Mouse (Mus musculus): ENCODE measurements around the gene Pgp. TPM values are rescaled to one million over a fixed set of nuclear protein-coding genes. Genes with fewer than 3 reads are reported as not detected.

Gene Pgp
- polyA plus RNA-seq, 1 experiment from 2014 or later = 101 TPM

DNA sequence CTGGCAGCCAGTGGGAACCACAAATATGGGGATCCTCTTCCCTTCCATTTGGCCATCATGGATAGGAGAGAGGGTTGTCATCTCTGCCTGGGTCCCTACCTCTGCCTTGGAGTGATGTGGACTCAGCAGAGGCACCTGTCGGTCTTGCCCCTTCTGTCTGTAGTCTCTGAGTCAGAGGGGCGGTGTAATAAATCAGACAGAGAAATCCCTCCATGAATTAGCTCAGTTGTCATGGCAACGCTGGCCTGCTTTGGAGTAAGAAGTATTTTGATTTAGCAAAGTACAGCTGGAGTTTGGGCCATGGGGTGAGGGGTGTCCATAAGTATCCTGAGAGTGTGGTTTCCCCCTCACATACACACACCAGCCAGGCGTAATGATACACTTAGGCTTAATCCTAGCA, 20.2 kb downstream of the Pgp start:
- H3K27me3 ChIP-seq (replicated peaks) = peaks cover 74% of the 10 kb centered on the region
- WGBS (ENCODE audit: insufficient replicate concordance) = 69% methylated on average over 4 of the region's 4 CpGs
- H3K4me3 ChIP-seq = no peak overlapping the region
- H3K27ac ChIP-seq = no peak overlapping the region
- H3K4me2 ChIP-seq = no peak overlapping the region
- peaks cover 14% of the 10 kb centered on the region for H3K4me1 ChIP-seq
- H3K9ac ChIP-seq = no peak overlapping the region
- no peak for ATAC-seq
- no peaks in the 10 kb centered on the region for H3K9me3 ChIP-seq (replicated peaks)
- no peaks in the 10 kb centered on the region for H3K36me3 ChIP-seq

DNA sequence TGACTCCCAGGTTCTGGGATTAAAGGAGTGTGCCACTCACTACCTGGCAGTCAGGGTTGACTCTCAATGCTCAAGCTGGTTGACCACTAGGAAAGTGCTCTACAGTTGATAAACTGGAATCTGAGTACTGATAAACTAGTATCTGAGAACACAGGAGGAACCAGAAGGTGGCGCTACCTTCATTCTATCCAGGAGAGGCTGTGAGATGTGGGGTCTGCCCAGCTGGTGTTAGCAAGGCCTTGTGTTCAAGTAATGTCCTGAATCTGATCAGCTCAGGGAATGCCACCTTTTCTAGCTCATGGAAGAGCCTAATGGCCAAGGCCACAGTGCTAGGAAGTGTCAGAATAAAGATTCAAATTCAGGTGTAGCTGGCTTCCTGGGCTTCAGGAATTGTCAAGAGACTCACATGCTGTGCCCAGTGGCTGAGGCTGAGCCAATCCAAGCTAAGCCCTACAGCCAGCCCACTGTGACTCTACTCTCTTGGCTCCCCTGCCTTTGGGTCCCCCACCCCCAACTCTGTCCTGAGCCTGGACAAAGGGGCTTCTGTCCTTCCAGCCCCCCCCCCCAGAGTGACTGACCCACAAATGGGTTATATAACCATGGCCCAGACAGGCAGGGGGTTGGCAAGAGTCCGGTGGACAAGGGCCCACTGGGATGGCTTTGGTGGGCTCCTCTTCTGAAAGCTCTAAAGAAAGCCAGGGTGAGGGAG, 24.6 kb downstream of the Pgp start:
- no peaks in the 10 kb centered on the region for H3K4me1 ChIP-seq
- H3K36me3 ChIP-seq = no peaks in the 10 kb centered on the region
- H3K9ac ChIP-seq = no peak overlapping the region
- no peaks in the 10 kb centered on the region for H3K9me3 ChIP-seq (replicated peaks)
- H3K27me3 ChIP-seq (replicated peaks) = peaks cover 40% of the 10 kb centered on the region
- 42% methylated on average over 2 of the region's 2 CpGs for WGBS (ENCODE audit: insufficient replicate concordance)
- no peak for ATAC-seq
- H3K4me3 ChIP-seq = no peak overlapping the region
- no peak overlapping the region for H3K27ac ChIP-seq
- H3K4me2 ChIP-seq = no peak overlapping the region

DNA sequence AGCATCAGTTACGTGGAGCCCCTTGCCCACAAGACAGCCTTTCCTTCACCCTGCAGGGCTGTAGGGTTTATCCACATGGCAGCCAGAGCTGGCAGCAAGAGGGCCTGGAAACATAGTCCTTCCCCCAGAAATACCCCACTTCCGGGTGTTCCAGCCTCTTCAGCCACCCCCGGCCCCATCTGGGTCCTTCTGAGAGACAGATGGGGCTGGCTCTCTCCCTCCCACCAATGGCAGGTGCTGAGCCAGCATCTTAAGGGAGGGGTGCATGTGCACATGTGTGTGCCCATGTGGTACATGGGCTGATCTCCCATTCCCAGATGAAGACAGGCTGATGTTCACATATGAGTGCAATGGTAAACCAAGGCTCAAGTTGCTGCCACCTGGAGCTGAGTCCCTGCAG, 25.3 kb downstream of the Pgp start:
- Histone ChIP-seq H3K4me3 (no peak overlapping the region), H3K27me3 (replicated peaks) (peaks cover 33% of the 10 kb centered on the region), H3K9me3 (replicated peaks) (no peaks in the 10 kb centered on the region), H3K4me2 (no peak overlapping the region), H3K27ac (no peak overlapping the region), H3K9ac (no peak overlapping the region), H3K36me3 (no peaks in the 10 kb centered on the region), H3K4me1 (no peaks in the 10 kb centered on the region)
- ATAC-seq = no peak
- WGBS (ENCODE audit: insufficient replicate concordance) = 68% methylated on average over 3 of the region's 3 CpGs

DNA sequence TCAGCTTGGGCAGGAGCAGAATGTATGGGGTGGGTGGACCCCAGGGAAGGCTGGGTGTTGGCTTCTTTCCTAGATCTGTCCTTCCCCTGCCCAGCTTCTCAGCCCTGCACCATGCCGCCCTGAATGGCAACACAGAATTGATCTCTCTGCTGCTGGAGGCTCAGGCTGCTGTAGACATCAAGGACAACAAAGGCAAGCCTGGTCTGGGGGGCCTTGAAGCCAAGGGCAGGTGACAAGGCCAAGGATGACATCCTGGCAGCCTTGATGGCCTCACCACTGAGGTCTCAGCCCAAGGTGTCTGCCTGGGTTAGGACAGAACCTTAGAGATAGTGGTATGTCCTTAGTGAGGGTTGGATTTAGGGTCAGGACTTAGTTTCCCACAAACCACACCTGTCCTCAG, 25.8 kb downstream of the Pgp start:
- ATAC-seq = no peak
- WGBS (ENCODE audit: insufficient replicate concordance) = 64% methylated on average over 1 of the region's 1 CpGs
- Histone ChIP-seq H3K4me3 (no peak overlapping the region), H3K9me3 (replicated peaks) (no peaks in the 10 kb centered on the region), H3K4me1 (no peaks in the 10 kb centered on the region), H3K27me3 (replicated peaks) (peaks cover 28% of the 10 kb centered on the region), H3K36me3 (no peaks in the 10 kb centered on the region), H3K27ac (no peak overlapping the region), H3K4me2 (no peak overlapping the region), H3K9ac (no peak overlapping the region)

DNA sequence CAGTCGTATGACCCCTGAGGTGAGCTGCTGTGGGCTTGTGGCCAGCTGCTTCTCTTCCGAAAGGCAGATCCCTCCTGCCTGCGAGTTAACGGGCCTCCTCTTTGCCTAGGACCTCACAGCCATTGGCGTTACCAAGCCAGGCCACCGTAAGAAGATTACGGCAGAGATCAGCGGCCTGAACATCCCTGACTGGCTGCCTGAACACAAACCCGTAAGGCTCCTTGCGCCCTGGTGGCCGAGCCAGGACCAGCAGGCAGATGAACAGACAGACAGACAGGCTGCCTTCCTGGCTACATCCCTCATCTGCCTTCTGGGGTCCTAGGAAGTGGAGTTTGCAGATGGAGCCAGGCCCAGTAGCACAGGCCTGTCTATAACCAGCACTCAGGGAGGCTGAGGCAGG, 32.0 kb downstream of the Pgp start:
- Histone ChIP-seq H3K4me1 (peaks cover 8% of the 10 kb centered on the region), H3K36me3 (0 out of 2 replicates have a peak, but pooled peaks cover 1% of the 10 kb centered on the region), H3K27ac (no peak overlapping the region), H3K9ac (no peak overlapping the region), H3K27me3 (replicated peaks) (peaks cover 22% of the 10 kb centered on the region; the same call in 1 of the 2 replicates), H3K9me3 (replicated peaks) (no peaks in the 10 kb centered on the region), H3K4me2 (no peak overlapping the region), H3K4me3 (no peak overlapping the region)
- WGBS (ENCODE audit: insufficient replicate concordance) = 35% methylated on average over 11 of the region's 11 CpGs
- no peak for ATAC-seq

DNA sequence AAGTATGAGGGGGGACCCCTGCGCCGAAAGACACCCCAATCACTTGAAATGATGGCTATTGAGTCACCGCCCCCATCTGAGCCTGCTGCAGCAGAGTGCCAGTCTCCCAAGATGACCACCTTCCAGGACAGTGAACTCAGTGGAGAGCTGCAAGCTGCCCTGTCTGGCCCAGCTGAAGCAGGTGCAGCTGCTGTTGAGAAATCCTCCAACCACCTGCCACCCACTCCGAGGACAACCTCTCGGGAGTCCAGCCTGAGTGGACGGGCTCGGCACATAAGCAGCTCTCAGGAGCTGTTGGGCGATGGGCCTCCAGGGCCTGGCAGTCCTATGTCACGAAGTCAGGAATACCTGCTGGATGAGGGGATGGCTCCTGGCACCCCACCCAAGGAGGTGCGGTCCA, 33.9 kb downstream of the Pgp start:
- Histone ChIP-seq H3K27me3 (replicated peaks) (peaks cover 20% of the 10 kb centered on the region; the same call in 1 of the 2 replicates), H3K9me3 (replicated peaks) (no peaks in the 10 kb centered on the region)

DNA sequence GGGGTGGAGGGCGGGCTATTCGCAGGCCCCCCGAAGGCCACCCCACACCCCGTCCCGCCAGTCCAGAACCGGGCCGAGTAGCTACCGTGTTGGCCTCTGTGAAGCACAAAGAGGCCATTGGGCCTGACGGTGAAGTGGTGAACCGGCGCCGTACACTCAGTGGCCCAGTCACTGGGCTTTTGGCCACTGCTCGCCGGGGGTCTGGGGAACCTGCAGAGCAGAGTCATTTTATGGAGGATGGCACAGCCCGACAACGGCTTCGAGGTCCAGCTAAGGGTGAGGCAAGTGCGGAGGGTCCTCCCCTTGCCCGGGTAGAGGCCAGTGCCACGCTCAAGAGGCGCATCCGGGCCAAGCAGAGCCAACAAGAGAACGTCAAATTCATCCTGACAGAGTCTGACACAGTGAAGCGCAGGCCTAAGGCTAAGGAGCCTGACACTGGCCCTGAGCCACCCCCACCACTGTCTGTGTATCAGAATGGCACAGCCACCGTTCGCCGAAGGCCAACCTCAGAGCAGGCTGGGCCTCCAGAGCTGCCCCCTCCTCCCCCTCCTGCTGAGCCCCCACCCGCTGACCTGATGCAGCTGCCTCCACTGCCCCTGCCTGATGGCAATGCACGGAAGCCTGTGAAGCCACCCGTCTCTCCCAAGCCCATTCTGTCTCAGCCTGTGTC, 35.2 kb downstream of the Pgp start:
- WGBS (ENCODE audit: insufficient replicate concordance) = 84% methylated on average over 30 of the region's 30 CpGs

More for the DNA sequence above, 33.9 kb downstream of the Pgp start:
- ATAC-seq = no peak
- H3K4me2 ChIP-seq = no peak overlapping the region
- no peak overlapping the region for H3K4me3 ChIP-seq
- 88% methylated on average over 10 of the region's 10 CpGs for WGBS (ENCODE audit: insufficient replicate concordance)
- peaks cover 20% of the 10 kb centered on the region for H3K36me3 ChIP-seq
- no peak overlapping the region for H3K27ac ChIP-seq
- peaks cover 15% of the 10 kb centered on the region for H3K4me1 ChIP-seq
- H3K9ac ChIP-seq = no peak overlapping the region

DNA sequence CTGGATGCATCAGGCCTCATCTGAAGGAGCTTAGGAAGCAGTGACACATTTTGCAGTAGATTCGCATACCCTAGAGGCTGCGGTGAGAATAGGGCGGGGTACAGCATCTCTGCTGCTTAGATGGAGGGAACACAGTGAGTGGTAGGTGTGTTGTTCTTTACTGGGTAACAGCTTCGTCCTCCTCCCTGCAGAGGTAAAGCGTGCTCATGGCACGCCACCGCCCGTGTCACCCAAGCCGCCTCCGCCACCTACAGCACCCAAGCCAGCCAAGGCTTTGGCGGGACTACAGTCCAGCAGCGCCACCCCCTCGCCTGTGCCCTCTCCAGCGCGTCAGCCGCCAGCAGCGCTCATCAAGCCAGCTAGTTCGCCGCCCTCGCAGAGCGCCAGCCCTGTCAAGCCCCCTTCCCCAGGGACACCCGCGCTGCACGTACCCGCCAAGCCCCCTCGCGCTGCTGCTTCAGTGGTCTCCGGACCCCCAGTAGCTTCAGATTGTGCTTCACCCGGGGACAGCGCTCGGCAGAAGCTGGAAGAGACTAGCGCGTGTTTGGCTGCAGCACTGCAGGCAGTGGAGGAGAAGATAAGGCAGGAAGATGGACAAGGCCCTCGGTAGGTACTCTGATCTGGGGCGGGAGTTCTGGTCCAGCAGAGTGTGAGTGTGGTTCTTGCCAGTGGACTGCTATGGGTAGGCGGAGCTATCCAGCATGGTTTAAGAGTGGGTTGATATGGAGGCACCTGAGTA, 36.3 kb downstream of the Pgp start:
- peaks cover 18% of the 10 kb centered on the region; the same call in 1 of the 2 replicates for H3K27me3 ChIP-seq (replicated peaks)
- H3K4me3 ChIP-seq = peak overlapping the region; percentile 6; the same call in 1 of the 2 replicates
- H3K4me1 ChIP-seq = peaks cover 15% of the 10 kb centered on the region
- WGBS (ENCODE audit: insufficient replicate concordance) = 42% methylated on average over 36 of the region's 36 CpGs
- no peak overlapping the region for H3K27ac ChIP-seq
- peak overlapping the region; percentile 45 for H3K4me2 ChIP-seq
- peak; percentile 20; the same call in 1 of the 2 replicates for ATAC-seq
- H3K36me3 ChIP-seq = peaks cover 44% of the 10 kb centered on the region
- no peaks in the 10 kb centered on the region for H3K9me3 ChIP-seq (replicated peaks)
- no peak overlapping the region for H3K9ac ChIP-seq

More for the DNA sequence above, 35.2 kb downstream of the Pgp start:
- ATAC-seq = no peak
- H3K9ac ChIP-seq = no peak overlapping the region
- H3K4me2 ChIP-seq = no peak overlapping the region
- H3K4me1 ChIP-seq = peaks cover 15% of the 10 kb centered on the region
- no peak overlapping the region for H3K4me3 ChIP-seq
- H3K27me3 ChIP-seq (replicated peaks) = peaks cover 20% of the 10 kb centered on the region; the same call in 1 of the 2 replicates
- no peaks in the 10 kb centered on the region for H3K9me3 ChIP-seq (replicated peaks)
- no peak overlapping the region for H3K27ac ChIP-seq
- peaks cover 33% of the 10 kb centered on the region for H3K36me3 ChIP-seq

DNA sequence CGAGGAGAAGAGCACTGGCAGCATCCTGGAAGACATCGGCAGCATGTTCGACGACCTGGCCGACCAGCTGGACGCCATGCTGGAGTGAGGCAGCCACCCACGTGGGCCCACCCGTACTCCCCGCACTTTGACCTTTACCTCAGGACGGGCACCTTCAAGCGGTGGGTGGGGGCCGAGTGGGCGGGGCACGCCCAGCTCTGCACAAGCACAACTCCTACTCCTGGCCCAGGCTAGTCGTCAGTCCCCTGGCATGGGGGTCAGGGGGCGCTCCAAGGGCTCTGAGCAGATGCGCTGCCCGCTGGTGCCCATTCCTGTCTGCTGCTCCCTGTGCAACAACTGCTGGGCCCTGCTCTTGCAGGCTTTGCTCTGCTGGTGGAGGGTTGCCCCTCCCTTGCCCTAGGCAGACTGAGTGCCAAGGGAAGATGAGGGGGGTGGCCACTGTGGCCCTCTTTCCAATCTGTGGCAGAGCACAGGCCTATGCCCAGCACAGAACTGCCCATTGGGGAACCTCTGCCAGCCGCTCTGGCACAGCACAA, 37.0 kb downstream of the Pgp start:
- Histone ChIP-seq H3K4me3 (no peak overlapping the region), H3K4me1 (peaks cover 15% of the 10 kb centered on the region), H3K36me3 (peaks cover 51% of the 10 kb centered on the region), H3K4me2 (peak overlapping the region; percentile 45), H3K27me3 (replicated peaks) (peaks cover 18% of the 10 kb centered on the region; the same call in 1 of the 2 replicates), H3K9ac (no peak overlapping the region), H3K9me3 (replicated peaks) (no peaks in the 10 kb centered on the region), H3K27ac (no peak overlapping the region)
- peak; percentile 17; the same call in 1 of the 2 replicates for ATAC-seq
- WGBS (ENCODE audit: insufficient replicate concordance) = 55% methylated on average over 19 of the region's 19 CpGs

DNA sequence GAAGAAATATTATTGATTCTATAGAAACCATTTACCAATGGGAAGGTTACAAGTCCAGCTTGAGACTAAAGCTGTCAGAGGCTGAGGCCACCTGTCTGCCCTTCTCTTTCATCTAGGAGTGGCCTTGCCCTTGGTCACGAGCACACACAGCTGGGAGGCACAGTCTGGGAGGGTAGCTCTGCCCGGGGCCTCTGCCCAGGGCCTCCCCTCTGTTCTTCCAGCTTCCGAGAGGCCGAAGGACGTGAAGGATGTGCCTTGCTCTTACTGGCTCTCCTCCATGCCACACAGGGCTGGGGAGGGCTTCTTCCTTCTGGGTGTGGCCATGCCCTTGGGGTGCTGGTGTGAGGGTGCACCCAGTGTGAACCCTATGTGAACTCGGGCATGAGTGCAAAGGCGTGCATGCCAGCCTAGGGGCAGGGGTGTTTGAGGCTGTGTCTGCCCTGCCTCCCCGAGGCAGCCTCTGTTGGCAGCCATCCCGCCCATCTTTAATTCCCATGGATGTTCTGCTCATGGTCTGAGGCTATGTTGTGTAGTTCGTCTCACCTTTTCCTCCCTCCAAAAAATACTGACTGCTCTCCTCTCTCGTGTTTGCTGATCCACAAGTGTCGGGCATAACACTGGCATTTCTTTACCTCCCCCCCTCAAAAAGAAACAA, 37.7 kb downstream of the Pgp start:
- no peak overlapping the region for H3K9ac ChIP-seq
- no peak for ATAC-seq
- H3K4me3 ChIP-seq = no peak overlapping the region
- peaks cover 57% of the 10 kb centered on the region for H3K36me3 ChIP-seq
- 77% methylated on average over 12 of the region's 12 CpGs for WGBS (ENCODE audit: insufficient replicate concordance)
- peaks cover 18% of the 10 kb centered on the region; the same call in 1 of the 2 replicates for H3K27me3 ChIP-seq (replicated peaks)
- H3K4me1 ChIP-seq = peaks cover 15% of the 10 kb centered on the region
- no peak overlapping the region for H3K4me2 ChIP-seq
- no peaks in the 10 kb centered on the region for H3K9me3 ChIP-seq (replicated peaks)
- no peak overlapping the region for H3K27ac ChIP-seq

DNA sequence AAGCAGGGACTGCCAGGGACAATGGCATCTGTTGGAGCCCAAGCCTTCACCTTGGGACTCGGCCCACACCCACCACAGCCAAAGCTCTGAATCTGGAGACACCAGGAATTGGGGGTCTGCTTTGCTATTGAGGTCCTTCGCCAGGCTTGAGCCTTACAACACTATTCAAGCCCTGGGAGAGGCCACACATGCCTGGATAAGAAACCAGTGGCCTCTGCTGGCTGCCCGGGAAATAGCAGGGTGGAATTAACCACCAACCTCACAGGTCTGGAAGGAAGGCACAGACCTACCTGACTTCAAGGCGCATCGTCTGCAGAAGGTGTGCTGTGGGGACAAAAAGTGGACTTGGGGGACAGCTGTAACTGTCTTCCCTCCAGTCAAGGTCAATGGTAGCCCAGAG, 43.4 kb downstream of the Pgp start:
- H3K4me1 ChIP-seq = peaks cover 8% of the 10 kb centered on the region; the same call in 1 of the 2 replicates
- no peaks in the 10 kb centered on the region for H3K9me3 ChIP-seq (replicated peaks)
- H3K9ac ChIP-seq = no peak overlapping the region
- H3K27ac ChIP-seq = no peak overlapping the region
- H3K4me3 ChIP-seq = no peak overlapping the region
- peaks cover 99% of the 10 kb centered on the region for H3K36me3 ChIP-seq
- 57% methylated on average over 5 of the region's 5 CpGs for WGBS (ENCODE audit: insufficient replicate concordance)
- H3K4me2 ChIP-seq = no peak overlapping the region
- no peaks in the 10 kb centered on the region for H3K27me3 ChIP-seq (replicated peaks)
- ATAC-seq = 0 out of 2 replicates have a peak, but pooled peaks have one; percentile 17
